Mouse (Mus musculus) embryo, embryonic 10.5 days (tissue): ENCODE results near the gene Iqca.

ENCODE experiments used
- DNase-seq: peaks from one replicate; pipeline ENCODE4 v3.0.0-alpha.2; 2015; ENCODE audit warnings: low spot score

Gene Iqca

DNA sequence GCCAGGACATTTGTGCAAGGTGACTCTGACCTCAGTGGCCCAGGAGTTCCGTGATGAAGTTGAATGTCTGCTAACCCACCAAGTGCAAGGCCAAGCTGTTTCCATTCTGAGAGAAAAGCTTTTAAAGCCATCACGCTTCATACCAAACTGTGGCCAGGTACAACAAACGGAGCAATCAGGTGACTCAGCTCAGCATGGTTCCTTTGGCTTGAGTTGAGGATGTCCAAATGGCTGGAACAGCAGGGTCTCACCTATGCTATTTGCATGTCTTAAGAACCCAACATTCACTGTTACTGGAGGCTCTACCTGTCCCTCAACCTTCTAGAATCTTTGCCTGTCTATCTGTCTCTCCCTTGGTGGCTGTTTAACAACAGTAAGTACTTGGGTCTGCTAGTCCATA is 93.1 kb downstream of the Iqca start:
- DNase-seq: no peak

DNA sequence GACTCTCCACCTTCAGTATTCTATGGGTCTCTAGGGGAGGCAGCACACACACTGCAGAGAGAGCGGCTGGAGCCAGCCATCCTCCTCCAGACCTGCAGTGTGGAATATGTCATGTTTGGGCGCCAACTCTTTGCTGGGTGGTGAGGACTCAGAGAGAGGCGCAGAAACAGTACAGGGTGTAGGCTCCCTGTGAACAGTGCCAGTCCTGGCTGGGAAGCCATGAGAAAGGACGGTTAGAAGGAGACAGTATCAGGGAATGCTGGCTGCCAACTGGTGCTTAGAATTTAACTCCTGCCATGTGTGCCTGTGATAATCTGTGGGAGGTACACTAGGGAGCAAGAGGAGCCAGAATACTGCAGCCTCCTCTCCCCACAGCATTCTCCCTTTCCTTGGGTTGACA is 98.2 kb downstream of the Iqca start:
- DNase-seq: no peak

DNA sequence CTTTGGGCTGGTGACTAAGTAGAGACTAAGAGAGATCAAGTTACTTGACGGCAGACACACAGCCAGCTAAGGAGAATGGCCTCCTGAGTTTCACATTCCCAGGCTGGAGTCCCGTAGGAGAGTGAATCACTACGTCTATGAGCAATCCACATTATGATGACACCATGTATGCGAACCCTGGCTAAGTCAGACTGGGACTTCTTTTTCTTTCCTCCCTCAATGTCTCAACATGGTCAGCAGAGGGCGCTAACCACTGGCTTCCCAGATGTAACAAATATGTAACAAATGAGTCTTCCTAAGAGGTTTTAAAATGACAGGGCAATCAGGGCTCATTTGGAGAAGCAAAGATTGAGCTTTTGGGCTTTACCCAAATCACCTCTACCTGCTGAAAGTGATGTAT is 101.9 kb downstream of the Iqca start:
- DNase-seq: peak; percentile 86

DNA sequence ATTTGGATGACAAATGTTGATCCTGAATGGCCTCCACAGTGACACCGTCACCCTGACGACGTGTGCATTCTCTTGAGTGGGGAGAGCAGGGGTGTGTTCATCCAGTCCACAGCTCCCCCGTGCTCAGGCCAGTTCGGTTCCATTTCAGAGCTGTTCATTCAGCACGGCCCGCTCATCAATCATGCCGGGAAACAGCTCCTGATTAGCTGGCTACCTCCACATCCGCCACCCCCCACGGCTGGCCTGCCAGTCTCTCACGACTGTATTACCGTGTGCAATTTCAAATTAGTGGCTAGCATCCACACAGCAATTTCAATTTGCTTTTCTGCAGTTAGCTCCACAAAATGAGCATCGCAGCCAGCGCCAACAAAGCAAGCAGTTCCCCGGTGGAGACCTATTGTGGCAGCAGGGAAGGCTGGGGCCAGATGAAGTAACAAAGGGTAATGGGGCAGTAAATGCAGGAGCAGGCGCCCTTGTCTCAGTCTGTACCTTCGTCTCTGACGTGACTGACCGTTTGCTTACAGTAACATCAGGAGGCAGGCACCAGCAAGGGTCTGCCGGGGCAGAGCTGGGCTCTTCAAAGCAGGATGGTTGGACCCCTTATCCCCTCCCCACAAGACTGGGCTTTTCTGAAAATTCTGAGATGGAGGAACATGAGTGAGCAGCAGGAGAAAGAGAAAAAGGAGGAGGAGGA is 103.0 kb downstream of the Iqca start:
- DNase-seq: peak; percentile 50

DNA sequence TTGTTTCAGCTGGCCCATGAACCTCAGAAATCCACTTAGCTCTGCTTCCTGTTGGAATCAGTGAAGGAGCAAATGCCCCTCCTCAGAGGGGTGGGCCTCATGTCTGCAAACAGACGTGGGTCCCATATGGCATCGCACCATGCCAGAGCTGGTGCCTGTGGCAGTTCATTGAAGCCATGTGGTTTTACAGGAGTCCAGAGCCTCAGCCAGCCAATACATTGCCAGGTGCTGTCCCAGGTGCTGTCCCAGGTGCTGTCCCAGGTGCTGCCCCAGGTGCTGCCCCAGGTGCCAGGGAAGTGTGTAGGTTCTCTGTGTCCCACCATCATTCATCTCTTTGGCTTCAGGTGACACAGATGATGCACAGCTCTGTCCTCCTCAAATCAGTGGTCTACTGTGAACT is 124.9 kb downstream of the Iqca start:
- no peak for DNase-seq

DNA sequence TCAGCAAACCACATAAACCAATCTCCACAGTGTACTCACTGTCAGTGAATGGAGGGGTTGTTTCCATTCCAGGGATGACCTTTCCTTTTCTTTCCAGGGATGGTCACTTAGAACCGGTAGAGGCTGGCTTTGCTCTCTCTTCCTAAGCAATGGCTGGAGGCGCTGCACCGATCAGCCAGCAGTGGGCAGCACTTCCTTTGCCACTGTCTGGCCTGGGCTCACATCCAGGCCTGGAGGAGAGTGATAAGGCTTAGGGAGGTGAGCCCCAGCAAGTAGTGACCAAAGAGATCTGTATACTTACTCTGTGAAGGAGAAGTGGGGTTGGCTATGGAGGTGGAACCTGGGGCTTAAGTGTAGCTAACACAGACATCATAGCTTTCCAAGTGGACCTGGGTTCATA is 126.3 kb downstream of the Iqca start:
- peak; percentile 64 for DNase-seq

DNA sequence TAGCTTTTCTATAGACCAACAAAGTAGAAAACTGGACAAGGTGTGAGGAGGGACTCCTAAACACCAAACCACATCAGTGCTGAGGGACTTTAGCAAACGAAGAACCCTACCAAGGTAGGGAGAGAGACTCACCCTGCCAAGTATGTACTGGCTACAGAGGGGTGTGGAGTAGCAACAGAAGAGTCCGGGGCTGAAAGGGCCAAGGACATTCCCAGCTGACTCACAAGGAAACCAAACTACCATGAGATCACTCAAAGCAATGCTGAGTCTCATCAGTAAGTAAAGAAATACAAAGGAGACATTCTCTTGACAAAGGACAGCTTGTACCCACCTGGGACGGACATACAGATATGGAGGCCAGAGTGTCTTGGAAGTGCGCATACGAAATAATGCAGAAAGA is 132.9 kb downstream of the Iqca start:
- no peak for DNase-seq

DNA sequence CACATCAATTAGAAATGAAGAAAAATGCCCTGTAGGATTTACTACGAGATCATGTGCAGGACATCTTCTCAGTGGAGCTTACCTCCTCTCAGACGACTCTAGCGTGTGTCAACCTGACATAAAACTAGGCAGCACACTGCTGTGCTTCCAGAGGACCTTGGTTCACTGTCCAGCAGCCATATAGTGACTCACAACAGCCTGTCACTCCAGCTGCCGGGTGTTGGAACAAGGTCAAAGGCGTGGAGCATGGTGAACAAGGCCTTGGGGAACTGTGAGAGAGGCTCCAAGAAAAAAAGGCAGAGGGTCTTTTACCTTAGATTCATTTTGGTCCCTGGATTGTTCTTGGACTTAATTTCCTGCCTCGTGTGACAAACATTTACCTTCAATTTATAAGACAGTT is 135.1 kb downstream of the Iqca start:
- no peak for DNase-seq

DNA sequence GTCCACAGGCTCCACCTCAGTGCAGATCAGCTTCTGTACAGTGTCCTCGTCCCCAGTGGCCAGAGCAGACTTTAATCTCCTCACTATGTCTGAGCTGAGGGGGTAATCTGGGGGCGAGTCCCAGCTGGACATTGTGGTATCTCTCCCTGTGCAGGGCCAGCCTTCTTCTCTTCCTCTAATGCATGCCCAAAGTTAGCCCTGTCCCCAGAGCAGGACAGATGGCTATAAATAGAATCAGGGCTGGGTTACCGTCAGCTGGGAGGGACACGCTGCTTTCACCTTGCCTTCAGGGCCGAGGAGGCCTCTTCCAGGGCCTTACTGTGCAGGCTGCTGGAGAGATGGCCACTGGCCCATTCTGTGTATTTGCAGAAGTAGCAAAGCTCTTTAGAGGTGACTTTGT is 138.8 kb downstream of the Iqca start, which contains the start of gene Asb18:
Gene Asb18 (minus strand): TSS at position 221 of the 400 bp plus-strand sequence.
- no peak for DNase-seq

DNA sequence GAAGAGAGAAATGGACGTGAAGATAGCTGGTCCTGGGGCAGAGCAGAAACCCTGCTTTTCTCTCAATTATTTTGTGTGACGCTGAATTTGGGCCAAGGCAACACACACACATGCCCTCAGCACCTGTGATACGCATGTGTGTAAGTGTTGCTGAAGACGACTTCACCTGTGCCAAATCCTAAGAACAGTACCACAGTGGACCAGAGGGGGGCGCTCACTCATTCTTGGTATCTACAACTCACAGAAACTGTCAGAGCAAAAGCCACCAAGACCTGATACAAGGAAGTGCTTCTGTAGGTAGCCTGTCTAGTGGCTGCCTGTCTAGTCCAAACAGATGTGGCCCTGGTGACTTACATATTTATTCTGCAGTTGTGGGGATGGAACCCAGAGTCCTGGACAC is 139.9 kb downstream of the Iqca start:
- no peak for DNase-seq

DNA sequence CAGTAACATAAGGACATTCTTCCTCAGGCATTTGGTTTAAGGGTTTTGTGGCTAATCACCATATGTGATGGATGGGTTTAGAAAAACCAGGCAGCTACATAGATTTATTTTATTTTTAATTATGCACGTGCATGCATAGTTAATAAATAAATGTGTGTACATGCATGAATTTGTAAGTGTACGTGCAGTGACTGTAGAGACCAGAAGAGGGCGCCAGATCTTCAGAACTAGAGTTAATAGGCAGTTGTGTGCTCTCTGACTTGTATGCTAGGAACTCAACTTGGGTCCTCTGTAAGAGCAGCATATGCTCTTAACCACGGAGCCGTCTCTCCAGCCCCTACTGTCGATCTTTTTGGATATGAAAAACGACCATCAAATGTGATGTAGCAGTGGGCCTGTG is 140.4 kb downstream of the Iqca start:
- DNase-seq: peak; percentile 29

DNA sequence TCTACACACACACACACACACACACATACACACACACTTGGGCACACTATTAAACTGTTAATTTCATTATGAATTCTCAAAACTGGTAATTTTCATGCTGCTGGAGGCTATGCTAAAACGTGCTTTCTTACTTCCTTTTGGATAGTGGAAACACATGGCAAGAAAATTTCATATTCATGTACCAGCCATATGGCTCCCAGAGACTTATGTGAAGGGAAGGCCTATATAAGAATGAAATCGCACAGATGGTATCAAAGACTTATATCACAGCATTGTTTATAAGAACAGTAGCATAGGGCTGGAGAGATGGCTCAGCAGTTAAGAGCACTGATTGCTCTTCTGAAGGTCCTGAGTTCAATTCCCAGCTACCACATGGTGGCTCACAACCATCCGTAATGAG is 141.0 kb downstream of the Iqca start:
- no peak for DNase-seq

DNA sequence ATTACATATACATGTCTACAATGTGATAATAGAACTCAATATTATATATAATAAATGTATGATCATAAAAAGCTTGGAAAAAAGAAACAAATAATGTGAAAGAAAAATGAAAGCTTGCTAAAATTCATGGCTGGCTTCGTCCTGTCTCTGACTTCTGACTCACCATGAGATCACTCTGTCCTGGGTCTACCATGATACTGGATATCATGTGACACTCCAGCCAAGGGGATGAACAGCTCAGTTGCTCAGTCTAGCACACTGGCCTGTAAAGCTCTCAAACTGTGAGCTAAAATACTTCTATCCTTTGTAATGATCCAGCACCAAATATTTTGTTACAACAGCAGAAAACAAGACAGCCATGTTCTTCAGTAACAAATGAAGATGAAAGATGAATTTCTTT is 143.1 kb downstream of the Iqca start:
- DNase-seq: no peak

DNA sequence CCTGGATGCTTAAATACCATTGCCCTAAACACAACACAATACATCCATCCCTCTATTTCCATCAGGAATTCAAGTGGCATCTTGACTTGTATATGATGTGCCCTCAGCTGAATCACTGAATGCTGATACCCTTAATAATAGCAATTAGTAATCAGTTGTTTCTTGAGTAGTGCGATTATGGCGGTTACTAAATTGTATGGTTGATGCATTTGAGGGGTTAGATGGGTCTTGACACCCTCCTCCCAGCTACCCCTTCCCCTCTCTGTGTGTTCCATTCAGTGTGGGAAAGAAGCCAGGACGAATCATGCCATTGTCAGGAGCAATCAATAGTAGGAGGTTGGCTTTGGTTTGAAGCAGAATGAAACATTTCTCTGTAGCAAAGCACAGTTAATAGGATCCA is 144.0 kb downstream of the Iqca start:
- no peak for DNase-seq

DNA sequence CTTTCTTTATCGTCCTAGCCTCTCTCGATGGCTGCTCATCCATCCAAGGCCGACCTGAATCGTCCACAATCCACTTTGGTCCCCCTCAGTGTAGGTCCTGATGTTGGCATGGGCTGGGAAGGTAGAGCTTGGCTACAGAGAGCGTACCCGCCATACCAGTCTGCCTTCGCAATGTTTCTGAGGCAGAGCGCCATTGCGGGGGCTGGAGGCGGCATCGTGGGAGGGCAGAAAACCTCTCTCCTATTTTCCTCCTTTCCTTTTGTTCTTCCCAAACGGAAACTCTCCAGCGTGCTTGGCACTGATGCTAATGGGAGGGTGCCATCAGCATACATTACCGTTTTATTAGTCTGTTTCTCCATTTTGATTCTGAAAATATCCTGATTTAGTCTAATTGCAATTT is 146.5 kb downstream of the Iqca start:
- DNase-seq: no peak

DNA sequence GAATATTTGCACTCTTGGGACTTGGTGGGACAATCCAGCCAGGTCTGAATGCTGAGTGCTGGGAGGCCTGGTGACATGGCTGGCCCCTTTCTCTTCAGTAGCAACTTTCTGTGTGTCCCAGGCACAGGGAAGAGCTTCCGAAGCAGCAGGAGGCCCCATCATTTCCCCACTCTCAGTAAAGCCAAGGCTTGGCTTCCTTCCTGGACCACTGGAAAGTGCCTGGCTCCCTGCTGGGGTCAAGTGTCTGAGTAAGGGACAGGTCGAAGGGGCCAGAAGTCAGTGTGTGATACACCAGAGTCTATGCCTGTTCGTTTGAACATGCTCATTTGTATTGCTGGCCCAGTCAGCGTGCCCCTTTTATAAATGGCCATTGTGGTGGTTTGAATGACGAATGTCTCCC is 152.2 kb downstream of the Iqca start:
- DNase-seq: no peak

DNA sequence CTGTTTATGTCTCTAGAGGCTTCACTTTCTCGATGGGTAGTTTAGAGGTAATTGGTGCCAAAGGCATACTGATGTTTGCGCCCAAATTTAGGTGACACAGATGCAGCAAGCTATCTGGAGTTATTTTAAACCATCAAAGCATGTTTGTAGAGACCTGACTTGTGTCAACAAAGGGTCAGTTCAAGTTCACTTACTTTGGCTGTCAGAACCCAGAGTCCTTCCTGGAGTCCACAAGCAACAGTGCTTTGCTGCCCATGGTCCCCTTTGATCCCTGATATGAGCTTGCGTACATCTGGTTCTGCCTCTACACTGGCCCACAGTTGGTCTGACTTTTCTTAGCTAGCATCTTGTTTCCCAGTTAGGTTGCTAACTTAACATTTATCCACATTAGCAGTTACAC is 153.3 kb downstream of the Iqca start:
- DNase-seq: no peak

DNA sequence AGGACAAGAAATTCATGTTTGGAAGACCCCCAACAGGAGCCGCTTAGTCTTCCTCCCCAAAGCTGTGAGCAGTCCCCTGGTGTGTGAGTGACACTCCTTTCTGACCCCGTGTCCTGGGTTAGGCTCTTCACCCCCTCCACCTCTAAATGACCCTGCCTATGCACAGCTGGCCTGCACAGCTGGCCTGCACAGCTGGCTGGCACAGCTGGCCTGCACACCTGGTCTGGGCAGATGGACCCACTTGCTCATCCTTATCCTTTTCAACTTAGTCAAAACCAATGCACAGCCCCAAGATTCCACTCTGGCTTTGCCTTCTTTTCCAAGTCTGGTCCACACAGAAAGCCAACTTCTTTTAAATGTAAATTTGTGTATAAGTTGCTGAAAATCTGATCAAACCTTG is 154.5 kb downstream of the Iqca start:
- DNase-seq: no peak

DNA sequence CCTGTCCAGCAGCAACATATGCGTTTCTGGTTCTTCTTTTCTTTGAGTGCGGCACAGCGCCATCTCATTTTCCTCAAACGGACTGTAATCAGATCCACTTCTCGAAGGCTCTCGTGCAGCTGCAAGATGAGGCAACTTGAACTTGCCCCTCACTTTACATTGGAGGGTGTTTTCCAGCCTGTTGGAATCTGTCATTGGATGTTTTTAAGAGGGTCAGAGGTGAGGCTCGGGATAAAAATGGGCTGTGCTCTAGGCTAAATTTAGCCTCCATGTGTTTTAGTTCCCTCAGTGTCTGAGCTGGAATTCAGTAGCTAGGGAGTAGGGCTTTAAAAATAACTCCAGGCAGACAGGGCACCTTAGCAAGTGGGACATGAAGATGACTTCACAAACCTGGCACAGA is 155.1 kb downstream of the Iqca start:
- peak; percentile 47 for DNase-seq

DNA sequence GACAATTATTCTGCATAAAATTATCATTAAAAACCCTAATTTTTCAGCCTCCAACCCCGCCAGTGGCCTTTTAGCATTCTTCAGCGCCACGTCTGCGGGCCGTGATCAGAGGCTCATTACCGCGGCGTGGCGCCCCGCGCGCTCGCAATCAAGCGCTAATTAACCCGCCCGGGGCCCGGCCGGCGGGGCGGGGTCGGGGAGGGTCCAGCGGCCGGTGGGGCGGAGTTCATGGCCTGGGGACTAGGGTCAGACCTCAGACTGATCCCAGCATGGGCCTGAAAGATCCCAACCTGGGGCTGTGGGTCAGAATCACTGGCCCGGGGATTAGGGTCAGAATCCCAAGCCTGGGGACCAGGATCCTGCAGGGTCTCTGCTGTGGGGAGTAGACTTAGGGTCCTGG is 160.9 kb downstream of the Iqca start:
- DNase-seq: peak; percentile 28
